Mouse (Mus musculus): ENCODE measurements around the gene Pes1.

- TF ChIP-seq EP300 (optimal IDR thresholded peaks at IDR 0.05) (no peak), CTCF (IDR thresholded peaks at IDR 0.05; ENCODE audit: low read depth) (no peak)
Observed at GRCm38 (mm10) chr11:3931511-3932211, 32.1 kb upstream of the Pes1 start, which contains the start of gene Tcn2.
